Mouse (Mus musculus) embryo, embryonic 11.5 days (tissue): Measurements from ENCODE around the gene Mdk.

Source experiments
- DNase-seq: peaks from one replicate; pipeline ENCODE4 v3.0.0-alpha.2; 2012; ENCODE audit warnings: low read depth, low spot score

Gene Mdk

GRCm38 (mm10) chr2:91958701-91959457 lies 26.8 kb upstream of the Mdk start:
- DNase-seq, result no peak

- DNase-seq, result no peak
Observed at GRCm38 (mm10) chr2:91958049-91958448, 26.0 kb upstream of the Mdk start.

GRCm38 (mm10) chr2:91957096-91957495 lies 25.0 kb upstream of the Mdk start:
- no peak for DNase-seq

- DNase-seq, result no peak
Observed at GRCm38 (mm10) chr2:91955875-91956274, 23.8 kb upstream of the Mdk start.

- no peak for DNase-seq
Observed at GRCm38 (mm10) chr2:91955121-91955591, 23.1 kb upstream of the Mdk start.

- DNase-seq, result no peak
Observed at GRCm38 (mm10) chr2:91953825-91954224, 21.7 kb upstream of the Mdk start.

GRCm38 (mm10) chr2:91950275-91951085 lies 18.4 kb upstream of the Mdk start:
- DNase-seq, result no peak

GRCm38 (mm10) chr2:91949411-91950274 lies 17.5 kb upstream of the Mdk start:
- no peak for DNase-seq

GRCm38 (mm10) chr2:91948792-91949241 lies 16.7 kb upstream of the Mdk start:
- DNase-seq, result no peak

- no peak for DNase-seq
Observed at GRCm38 (mm10) chr2:91948151-91948509, 16.0 kb upstream of the Mdk start.

- DNase-seq, result no peak
Observed at GRCm38 (mm10) chr2:91947397-91948150, 15.5 kb upstream of the Mdk start.

- no peak for DNase-seq
Observed at GRCm38 (mm10) chr2:91946836-91947235, 14.7 kb upstream of the Mdk start.

GRCm38 (mm10) chr2:91945483-91945882 lies 13.4 kb upstream of the Mdk start, which contains the start of gene Gm9821:
Gene Gm9821, plus strand, starts transcription at chr2:91945703.
- DNase-seq, result no peak

GRCm38 (mm10) chr2:91944170-91944950 lies 12.3 kb upstream of the Mdk start:
- DNase-seq, result peak; percentile 67

GRCm38 (mm10) chr2:91942356-91942755 lies 10.3 kb upstream of the Mdk start:
- DNase-seq, result no peak

- no peak for DNase-seq
Observed at GRCm38 (mm10) chr2:91939303-91939935, 7.3 kb upstream of the Mdk start.

GRCm38 (mm10) chr2:91936154-91936553 lies 4.1 kb upstream of the Mdk start:
- DNase-seq, result no peak

GRCm38 (mm10) chr2:91934826-91935525 lies 2.9 kb upstream of the Mdk start:
- DNase-seq, result no peak

- no peak for DNase-seq
Observed at GRCm38 (mm10) chr2:91934016-91934415, 1.9 kb upstream of the Mdk start.
